Mouse (Mus musculus) hematopoietic stem cell, adult 5-6 weeks (primary cell): ENCODE measurements around the gene Atp13a3. TPM values are rescaled to one million over a fixed set of nuclear protein-coding genes. Genes with fewer than 3 reads are reported as not detected.

ENCODE experiments used
- ATAC-seq, 2 experiments: fragments of 125-278 bp in 1 of 2; replicated peaks in 1 of 2; 2 replicates each; pipeline ENCODE4 v1.8.0; 2016 to 2017; ENCODE audit warnings: inconsistent platforms in 2 of 2, mild to moderate bottlenecking in 2 of 2, moderate number of reproducible peaks in 2 of 2, low read depth in 1 of 2, moderate TSS enrichment in 1 of 2; ENCODE audit not compliant: low FRiP score in 2 of 2, poor library complexity in 2 of 2, severe bottlenecking in 2 of 2, insufficient read depth in 1 of 2, low TSS enrichment in 1 of 2
- total RNA-seq: library from RNA; stranded (forward); fragments of 172-1452, 232-1000 nt; gene quantifications from 2 replicates; pipeline ENCODE4 v1.2.3, GENCODE M21; 2017

Gene Atp13a3
- total RNA-seq, 1 experiment from 2014 or later, result 80.3 TPM

DNA sequence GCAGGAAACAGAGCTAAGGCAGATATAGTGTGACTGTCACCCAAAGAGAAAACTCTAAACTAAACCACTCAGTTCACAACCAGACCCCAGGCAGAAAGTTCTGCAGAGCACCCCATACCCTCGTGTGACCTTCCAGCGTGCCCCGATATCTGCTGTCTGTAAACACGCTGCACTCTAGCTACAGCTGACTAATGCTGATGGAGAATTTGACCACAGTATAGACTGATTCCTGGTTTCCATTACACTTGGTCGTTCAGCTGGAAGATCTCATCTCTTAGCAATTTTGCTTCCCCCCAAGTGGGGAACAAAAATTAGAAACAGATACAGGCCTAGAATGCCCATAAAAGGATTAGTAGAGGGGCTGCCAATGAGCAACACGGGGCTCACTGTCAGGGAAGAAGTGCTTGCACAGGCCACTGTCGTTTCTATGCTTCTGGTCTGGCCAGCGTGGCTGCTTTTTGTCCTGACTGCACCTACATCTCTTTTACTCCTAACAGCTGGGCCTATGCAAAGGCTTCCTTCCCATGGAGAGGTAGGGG is 134.5 kb downstream of the Atp13a3 start:
- no peak for ATAC-seq

DNA sequence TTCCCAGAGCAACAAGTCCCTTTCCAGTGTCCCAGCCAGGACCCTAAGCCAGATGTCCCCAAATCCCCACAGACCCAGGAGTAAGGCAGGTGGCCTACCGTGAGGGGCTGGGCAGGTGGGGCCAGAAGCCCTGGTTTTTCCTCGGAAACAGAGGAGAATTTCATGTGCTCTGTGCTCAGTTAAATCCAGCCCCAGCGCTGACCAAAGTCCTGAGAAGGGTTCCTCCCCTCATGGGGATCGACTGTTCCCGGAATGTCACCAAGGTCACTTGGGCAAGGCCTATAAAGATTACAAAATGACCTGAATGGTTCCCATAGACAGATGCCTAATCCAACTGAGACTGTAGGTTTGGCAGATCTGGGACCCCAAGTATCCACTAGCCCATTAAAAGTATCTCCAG is 138.4 kb downstream of the Atp13a3 start, which contains the start of gene Cpn2:
Gene Cpn2 (minus strand): TSS at position 141 of the 400 bp plus-strand sequence.
- no peak for ATAC-seq

DNA sequence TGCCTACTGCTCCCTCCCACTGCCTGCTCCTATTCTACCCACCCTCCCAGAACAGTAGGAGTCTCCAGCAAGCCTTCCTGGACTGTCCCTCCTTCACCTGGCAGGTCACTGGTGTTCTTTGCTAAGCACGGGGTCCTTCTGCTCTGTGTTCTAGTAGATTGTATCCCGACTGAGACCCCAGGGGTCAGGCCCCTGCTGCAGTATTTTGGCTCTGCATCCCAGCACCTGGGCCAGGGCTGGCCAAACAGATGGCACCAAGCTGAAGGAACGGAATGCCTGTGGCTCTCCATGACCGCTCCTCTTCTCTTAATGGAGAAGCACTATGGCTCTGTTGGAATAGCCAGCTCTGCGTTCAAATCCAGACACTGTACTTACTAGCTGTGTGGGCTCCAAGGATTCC is 139.2 kb downstream of the Atp13a3 start:
- no peak for ATAC-seq

DNA sequence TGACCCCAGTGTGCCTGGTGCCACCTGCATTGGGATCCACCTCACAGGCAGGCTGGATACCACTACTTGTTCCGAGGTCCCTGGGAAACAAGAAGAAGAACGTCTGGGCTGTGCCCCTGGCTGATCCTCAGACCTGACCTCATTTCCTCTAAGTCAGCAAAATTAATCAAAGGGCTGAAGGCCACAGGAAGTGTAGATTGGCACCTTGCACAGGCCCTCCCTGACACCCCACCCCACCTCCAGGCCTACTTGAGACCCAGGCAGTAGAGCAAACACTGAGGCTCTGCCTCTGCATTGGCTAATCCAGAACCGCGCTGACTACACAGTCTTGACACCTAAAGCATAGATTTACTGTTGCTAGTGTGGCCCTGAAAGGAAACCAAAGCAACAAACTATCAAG is 140.2 kb downstream of the Atp13a3 start:
- peak; percentile 57 to 72 for ATAC-seq

DNA sequence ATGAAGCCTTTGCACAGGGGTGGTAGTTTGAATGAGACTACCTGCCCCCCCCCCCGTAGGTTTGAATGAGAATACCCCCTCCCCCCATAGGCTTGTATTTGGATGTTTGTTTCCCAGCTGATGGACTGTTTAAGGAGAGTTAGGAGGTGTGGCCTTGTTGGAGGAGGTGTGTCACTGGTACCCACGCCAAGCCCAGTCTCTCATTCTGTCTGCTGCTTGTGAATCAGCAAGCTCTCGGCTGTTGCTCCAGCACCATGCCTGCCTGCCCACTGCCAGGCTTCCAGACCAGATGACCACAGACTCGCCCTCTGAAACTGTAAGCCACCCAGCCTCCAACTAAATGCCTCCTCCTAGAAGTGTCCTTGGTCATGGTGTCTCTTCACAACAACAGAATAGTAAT is 142.6 kb downstream of the Atp13a3 start:
- no peak for ATAC-seq

DNA sequence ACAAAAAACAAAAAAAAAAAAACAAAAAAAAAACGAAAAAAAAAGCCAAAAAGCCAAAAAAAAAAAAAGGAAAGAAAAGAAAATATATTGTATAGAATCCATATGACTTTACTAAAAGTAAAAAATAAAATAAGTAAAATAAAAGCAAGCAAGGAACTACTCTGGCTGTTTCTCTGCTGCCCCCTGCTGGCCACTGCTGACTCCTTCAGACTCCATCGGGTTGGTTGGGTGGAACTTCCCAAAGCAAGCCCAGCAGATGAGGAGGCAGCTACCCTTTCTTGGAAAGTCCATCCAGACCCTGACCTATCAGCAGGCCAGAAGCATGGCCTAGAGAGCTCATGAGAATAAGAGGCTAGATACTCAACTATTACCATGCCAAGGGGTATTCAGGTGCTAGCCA is 143.1 kb downstream of the Atp13a3 start:
- ATAC-seq, result peak in 1 of 2 experiments; percentile 34; a peak in 1 of 4 replicates

Other genes starting within 250 kb of the Atp13a3 start
- gene Cpn2, start 138.5 kb downstream of the Atp13a3 start, total RNA-seq, result not detected in 2 replicates
- gene Lrrc15, start 122.7 kb downstream of the Atp13a3 start, total RNA-seq, result not detected in 2 replicates
- gene Gp5, start 95.2 kb downstream of the Atp13a3 start, total RNA-seq, result 3.4 and 4.8 TPM in 2 replicates
- 3.8 and 6.6 TPM in 2 replicates for gene Tmem44, start 144.9 kb upstream of the Atp13a3 start, total RNA-seq
- 57.5 TPM in 2 replicates for gene Lsg1, start 181.6 kb upstream of the Atp13a3 start, total RNA-seq
- gene Fam43a, start 193.7 kb upstream of the Atp13a3 start, total RNA-seq, result 12.6 and 15.2 TPM in 2 replicates